Mouse (Mus musculus): ENCODE data around the gene Xkr7.

The Xkr7 gene

DNA sequence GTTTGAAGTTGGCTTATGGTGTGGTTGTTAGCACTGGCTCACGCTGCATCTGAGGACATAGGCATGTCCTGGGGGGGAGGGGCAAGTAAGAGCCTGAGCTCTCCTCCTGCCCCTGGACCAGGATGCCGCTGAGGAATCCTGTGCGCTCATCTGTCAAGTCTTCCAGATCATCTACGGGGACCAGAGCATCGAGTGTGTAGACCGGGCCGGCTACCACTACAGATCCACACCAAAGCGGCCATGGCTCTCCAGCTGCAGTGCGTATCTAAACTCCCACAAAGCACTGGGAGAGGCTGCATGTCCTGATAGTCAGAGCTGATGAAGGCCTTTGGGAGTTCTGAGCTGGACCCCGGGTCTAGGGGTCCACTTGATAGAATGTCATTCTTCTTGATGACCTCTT lies 43.0 kb downstream of the Xkr7 start:
- no peak for DNase-seq

DNA sequence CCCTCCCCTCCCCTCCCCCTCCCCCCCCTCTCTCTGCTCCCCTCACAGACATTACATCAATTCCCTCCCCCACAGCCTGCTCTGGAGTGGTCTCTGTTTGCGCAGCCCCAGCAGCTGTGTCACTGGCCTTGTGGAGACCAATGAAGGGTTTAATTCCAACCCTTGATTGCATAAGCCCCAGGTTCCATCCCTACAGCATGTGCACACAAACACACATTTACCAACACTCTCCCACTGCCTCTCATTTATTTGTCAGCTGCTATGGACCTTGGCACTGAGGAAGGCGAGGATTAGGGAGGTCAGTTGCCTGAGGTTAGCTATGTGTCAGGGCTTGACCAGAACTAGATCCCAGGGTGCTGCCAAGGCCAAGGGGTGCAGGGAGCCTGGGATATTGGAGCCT lies 44.3 kb downstream of the Xkr7 start:
- DNase-seq, result no peak

DNA sequence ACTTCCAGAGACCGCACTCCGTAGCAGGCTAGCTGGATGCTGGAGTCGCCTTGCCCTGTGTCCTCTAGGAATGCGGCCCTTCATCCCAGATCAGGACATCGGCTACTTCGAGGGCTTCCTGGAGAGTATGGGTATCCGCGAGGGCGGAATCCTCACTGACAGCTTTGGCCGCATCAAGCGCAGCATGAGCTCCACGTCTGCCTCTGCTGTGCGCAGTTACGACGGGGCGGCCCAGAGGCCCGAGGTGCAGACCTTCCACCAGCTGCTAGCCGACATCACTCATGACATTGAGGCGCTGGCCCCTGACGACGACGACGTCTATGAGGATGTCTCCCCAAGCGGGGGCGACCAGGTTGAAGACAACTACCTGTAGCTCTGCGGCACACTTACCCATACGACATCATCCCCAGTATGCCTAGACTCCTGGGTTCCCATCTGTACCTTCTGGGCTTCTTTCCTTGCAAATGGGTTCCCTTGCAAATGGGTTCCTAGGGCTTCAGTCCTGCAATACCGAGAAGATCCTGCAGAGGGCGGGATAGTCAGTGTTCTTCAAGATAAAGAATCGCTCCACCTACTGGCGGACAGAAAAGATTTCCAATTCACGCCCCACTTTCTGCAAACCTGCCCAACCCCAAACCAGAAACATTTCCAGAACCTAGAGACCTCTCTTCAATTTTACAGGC lies 49.3 kb downstream of the Xkr7 start:
- peak; percentile 75 to 88 for DNase-seq

DNA sequence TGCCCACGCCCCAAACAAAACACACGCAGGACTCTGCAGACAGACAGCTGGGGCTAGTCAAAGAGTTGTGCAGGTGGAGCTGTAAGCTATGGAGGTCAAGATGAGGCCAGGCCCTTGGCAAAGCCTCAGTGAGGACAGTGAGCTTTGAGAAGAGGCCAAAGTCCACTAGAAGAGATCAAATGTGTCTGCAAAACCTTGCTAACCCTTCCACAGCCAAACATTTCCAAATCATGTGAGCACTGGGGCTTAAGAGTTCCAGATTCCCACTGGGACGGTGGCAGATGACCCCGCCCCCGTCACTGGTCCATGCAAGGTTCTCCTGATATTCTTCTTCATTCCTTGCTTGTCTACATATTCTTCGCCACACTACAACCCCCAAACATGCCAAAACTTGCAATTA lies 50.2 kb downstream of the Xkr7 start:
- DNase-seq, result peak; percentile 77 to 79

DNA sequence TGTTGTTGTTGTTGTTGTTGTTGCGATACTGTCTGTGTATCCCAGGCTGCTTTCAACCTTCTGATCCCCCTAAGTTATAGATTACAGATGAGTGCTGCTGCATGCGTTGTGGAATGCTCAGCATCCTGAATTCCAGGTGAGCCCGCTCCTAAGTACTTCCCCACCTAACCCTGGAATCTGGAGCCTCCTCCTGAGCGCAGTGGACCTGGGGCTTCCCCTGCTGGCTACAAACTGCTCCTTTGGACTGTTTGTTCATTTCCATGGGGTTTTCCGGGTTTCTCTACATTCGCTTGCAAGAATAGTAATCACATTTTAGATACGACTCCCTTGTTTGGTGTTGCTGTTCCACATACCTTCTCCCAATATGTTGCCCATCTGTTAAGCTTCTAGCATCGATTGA lies 51.6 kb downstream of the Xkr7 start:
- no peak for DNase-seq

DNA sequence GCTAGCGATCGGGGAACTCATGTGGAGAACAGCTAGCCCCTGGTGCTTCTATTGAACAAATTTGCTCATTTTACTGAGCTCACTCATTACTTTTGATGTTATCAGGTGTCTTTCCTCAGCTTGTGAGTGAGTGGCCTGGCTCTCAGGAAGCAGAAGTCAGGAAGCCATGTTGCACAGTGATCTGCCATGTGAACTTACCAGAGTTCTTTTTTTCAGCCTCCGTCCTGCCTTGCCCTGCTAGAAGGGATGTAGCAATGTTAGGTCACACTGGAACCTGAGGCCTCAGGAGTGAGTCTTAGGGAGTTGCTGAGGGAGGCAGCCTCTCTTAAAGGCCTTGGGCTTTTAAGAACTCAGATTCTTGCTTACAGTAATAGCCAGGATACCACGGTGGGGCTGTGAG lies 52.2 kb downstream of the Xkr7 start:
- no peak for DNase-seq

DNA sequence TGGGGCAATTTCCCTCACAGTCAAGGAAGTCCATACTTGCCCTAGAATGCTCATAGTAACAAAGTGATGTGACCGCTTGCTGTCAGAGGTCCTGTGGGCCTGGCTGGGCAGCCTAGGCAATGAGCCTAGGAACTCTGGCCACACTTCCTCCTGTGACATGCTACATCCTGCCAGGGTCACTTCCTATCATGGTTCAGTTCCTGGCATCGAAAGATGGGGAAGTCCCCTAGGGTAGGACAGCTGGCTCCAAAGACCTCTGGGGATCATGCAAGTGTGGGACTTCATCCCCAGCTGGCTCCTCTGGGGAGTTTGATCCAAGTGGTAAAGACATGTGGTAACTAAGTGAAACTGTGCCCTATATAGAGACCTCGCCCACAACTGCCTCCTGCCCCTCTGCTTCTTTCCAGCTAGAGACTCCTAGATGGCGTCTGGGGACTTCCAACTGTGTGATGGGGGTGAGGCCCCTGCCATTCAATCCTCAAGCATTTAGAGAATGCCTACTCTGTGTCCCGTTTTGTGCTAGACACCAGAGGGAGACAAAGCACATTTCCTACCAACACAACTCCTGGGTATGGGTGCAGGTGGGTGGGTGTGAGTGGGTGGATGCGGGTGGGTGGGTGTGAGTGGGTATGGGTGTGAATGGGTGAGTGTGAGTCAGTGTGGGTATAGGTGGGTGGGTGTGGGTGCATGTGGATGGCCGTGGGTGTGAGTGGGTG lies 52.8 kb downstream of the Xkr7 start:
- DNase-seq, result no peak

DNA sequence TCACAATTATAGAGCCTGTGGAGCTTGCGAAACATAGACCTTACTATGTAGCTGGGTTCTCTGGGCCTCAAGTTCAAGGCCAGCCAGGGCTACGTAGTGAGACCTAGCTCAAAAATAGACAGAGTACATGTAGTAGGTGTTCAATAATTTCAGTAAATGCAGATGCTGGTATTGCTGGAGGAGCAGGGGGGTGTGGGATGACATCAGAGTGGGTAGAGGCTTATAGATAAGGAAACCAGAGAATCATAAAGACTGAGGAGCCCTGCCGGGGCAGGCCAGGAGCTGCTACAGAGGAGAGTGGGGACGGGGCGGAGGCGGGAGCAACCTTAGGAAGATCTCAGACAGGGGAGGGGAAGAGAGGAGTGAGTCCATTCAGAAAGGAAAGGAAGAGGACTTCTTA lies 53.9 kb downstream of the Xkr7 start:
- no peak for DNase-seq

DNA sequence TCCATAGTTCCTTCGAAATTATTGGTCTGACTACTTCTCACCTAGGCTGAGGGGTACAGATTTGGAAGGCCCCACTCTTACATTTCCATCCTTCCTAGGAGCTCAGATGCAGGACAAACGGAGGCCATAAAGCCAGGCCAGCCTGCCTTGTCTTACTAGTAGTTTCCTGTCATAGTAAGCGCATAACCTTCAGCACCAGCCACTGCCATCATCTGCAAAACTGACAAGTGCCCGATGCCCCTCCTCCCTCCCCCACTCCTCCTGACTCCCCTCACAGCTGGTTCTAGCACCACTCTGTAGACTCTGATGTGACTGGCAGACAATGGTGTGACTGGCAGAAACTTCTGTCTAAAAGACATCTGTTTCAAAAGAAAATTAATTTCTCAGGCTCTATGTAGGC lies 54.5 kb downstream of the Xkr7 start:
- no peak for DNase-seq

DNA sequence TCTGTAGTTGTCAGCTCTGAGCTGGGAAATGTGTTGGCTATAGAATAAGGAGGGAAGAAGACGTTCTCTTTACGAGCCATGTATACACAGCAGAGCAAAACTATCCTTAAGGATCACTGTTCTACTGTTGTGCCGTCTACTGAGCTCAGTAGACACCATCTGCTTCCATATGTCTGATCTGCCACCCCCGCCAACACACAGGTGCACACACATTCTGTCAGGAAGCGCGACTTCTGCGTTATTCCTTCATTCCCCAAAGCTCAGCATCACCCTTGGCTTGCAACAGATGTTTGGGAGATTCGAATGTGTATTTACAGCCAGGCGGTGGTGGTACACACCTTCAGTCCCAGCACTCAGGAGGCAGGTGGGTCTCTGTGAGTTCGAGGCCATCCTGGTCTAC lies 55.4 kb downstream of the Xkr7 start:
- no peak for DNase-seq

DNA sequence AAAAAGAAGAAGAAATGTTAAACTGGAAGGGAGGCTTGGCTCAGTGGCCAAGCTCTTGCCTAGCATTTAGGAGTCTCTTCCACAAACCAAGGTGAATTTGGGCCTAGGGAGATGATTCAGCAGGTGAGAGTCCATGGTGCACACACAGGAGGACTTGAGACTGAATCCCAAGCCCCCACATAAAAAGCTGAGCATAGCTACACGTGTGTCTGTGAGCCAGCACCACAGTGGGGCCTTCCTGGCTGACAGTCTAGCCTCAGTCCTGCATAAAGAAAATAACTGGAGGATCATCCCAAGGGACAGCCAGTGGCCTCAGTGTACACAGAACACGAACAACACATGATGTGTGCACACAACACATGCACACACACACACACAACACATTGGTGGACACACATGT lies 57.7 kb downstream of the Xkr7 start:
- no peak for DNase-seq

DNA sequence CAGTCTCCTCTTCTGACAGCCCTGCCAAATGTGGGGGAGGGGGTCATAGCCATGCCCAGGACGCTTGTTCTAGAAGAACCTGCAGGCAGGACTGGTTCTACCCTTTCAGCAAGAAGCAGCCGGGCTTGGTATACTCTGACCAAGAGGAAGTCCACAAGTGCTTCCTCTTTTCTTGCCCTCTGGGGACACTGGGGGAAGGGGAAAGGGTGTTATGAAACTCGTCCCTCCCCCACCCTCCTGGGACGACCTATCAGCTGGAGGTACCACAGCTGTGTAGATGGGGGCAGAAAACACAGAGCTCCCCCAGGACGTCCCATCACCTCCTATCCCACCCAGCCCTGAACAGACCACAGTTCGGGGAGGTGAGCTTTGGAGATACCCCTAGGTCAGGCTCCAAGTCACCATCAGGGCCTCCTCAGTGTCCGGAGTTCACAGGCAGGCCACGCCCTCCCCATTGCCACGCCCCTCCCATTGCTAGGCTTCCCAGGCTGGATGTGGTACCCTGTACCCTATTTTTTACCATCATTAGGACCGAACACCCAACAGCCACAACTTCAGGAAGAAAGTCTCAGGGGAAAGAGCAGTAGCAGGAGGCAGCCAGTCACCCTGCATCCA lies 59.0 kb downstream of the Xkr7 start:
- DNase-seq, result peak in 1 of 2 experiments; percentile 32

Data from kidney, adult 8-10 months (tissue).